Mouse (Mus musculus) lung, embryonic 14.5 days (tissue): ENCODE data around the gene Gm27027. TPM values are rescaled to one million over a fixed set of nuclear protein-coding genes. Genes with fewer than 3 reads are reported as not detected.

Experiments used
- ATAC-seq: fragments of 200-750 bp; cut with Nextera tagmentation; 2 replicates; pipeline ENCODE4 v1.8.0; 2017; ENCODE audit warnings: mild to moderate bottlenecking, moderate TSS enrichment, moderate library complexity; ENCODE audit not compliant: insufficient read depth
- DNase-seq: peaks from one replicate; pipeline ENCODE4 v3.0.0-alpha.2; 2015
- H3K27ac ChIP-seq: fragments of 300-500 bp; sonication (generic); 2 replicates; pipeline ENCODE4 v1.5.1; 2014; ENCODE audit warnings: low read depth, mild to moderate bottlenecking, moderate library complexity
- H3K27me3 ChIP-seq: fragments of 300-500 bp; sonication (generic); 2 replicates; pipeline ENCODE4 v1.6.1; 2014; ENCODE audit warnings: low read length, control low read depth; ENCODE audit not compliant: insufficient read depth
- H3K36me3 ChIP-seq: fragments of 300-500 bp; sonication (generic); 2 replicates; pipeline ENCODE4 v1.6.1; 2014; ENCODE audit warnings: control low read depth; ENCODE audit not compliant: insufficient read depth
- H3K4me1 ChIP-seq: fragments of 300-500 bp; sonication (generic); 2 replicates; pipeline ENCODE4 v1.6.1; 2014; ENCODE audit warnings: antibody characterized with exemption, control low read depth; ENCODE audit not compliant: insufficient read depth
- H3K4me2 ChIP-seq: fragments of 300-500 bp; sonication (generic); 2 replicates; pipeline ENCODE4 v1.6.1; 2014; ENCODE audit warnings: mild to moderate bottlenecking
- H3K4me3 ChIP-seq: fragments of 300-500 bp; sonication (generic); 2 replicates; pipeline ENCODE4 v1.5.1; 2014; ENCODE audit warnings: low read depth, low read length
- H3K9ac ChIP-seq: fragments of 300-500 bp; sonication (generic); 2 replicates; pipeline ENCODE4 v1.6.1; 2014
- H3K9me3 ChIP-seq: fragments of 300-500 bp; sonication (generic); 2 replicates; pipeline ENCODE4 v1.6.1; 2016; ENCODE audit warnings: low read depth, low read length, control low read depth
- CTCF ChIP-seq: IDR thresholded peaks from 2 replicates; pipeline ENCODE4 v1.5.1; 2016; ENCODE audit warnings: antibody characterized with exemption, low read depth
- WGBS: fragments of 180-500 bp; shearing (Covaris S2); extraction: QIAGEN DNeasy Blood & Tissue Kit; methylation state at CpG from one replicate; pipeline ENCODE4 v1.1.7; 2014; 5-methylcytosine and 5-hydroxymethylcytosine counted together
- polyA plus RNA-seq: library from polyadenylated mRNA; unstranded; fragments of >200 nt; fragmentation: Nextera tagmentation; extraction: Ambion mirVana; gene quantifications from 2 replicates; pipeline ENCODE4 v1.2.1, GENCODE M21; 2014

The Gm27027 gene
- polyA plus RNA-seq, 1 experiment from 2014 or later = not detected

DNA sequence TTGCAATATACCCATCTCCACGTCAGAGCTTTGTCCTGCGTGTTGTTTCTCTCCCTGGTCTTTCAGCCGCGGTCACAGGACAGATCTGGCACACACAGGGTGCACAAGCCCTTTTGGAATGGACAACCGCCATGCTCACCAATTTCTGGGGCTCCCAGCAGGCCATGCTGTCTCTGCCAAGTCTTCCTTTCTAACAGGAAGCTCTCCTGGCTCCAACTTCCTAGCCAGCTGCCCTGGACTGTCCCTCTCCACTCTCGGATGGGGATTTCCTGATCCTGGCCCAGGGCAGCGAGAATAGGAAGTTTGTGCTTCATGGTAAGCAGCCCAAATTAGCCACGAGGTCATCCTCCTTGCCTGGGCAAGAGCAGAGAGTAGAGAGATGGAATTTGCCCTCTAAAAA, 34.4 kb downstream of the Gm27027 start:
- no peaks in the 10 kb centered on the region for H3K36me3 ChIP-seq
- WGBS = 69% methylated on average over 8 of the region's 8 CpGs
- DNase-seq = peak; percentile 53
- H3K27me3 ChIP-seq = peaks cover 7% of the 10 kb centered on the region; the same call in 1 of the 2 replicates
- no peak overlapping the region for H3K4me3 ChIP-seq
- no peaks in the 10 kb centered on the region for H3K9me3 ChIP-seq
- ATAC-seq = no peak
- no peak overlapping the region for H3K27ac ChIP-seq
- H3K4me1 ChIP-seq = no peaks in the 10 kb centered on the region
- H3K4me2 ChIP-seq = no peak overlapping the region
- no peak for TF ChIP-seq CTCF
- no peak overlapping the region for H3K9ac ChIP-seq

DNA sequence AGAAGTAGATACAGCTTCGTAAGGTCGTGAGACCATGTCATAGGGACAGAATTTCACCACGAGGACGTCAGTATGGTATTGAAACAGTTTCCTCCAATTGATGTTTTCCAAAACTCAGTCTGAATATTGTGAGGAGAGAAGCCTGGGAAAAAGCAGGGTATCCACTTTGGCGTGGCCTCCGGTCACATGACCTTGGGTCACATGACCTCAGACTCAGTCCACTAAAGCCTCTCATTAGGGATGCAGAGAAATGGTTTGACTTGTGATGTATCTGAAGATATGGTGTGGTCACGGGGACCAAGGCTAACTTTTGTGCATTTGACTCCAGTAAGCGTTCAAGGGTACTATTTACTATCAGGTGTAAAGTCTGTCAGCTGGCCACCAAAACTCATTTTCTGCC, 36.8 kb downstream of the Gm27027 start:
- Histone ChIP-seq H3K4me2 (no peak overlapping the region), H3K9ac (no peak overlapping the region), H3K27ac (no peak overlapping the region), H3K4me1 (no peaks in the 10 kb centered on the region), H3K27me3 (peaks cover 26% of the 10 kb centered on the region), H3K4me3 (no peak overlapping the region), H3K36me3 (no peaks in the 10 kb centered on the region), H3K9me3 (no peaks in the 10 kb centered on the region)
- no peak for TF ChIP-seq CTCF
- DNase-seq = no peak
- no peak for ATAC-seq
- 72% methylated on average over 8 of the region's 8 CpGs for WGBS

DNA sequence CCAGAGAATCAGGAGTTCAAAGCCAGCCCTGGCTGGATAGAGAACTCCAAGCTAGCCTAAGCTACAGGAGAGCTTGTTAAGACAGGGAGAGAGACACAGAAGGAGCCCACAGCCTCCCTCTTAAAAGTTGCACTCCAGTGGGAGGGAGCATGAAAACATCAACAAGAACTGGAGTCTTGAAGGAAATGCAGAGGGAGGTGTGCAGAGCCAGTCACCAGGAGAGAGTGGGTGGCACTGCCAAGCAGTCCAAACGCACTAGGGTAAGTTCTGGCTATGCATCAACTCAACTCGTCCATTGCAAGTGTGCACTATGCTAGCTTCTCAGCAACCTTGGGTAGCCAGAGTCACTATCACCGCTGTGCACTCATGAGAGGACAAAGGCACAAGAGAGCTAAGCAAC, 37.9 kb downstream of the Gm27027 start:
- 68% methylated on average over 3 of the region's 3 CpGs for WGBS
- Histone ChIP-seq H3K27me3 (peaks cover 32% of the 10 kb centered on the region), H3K4me3 (no peak overlapping the region), H3K9me3 (no peaks in the 10 kb centered on the region), H3K9ac (no peak overlapping the region), H3K4me1 (no peaks in the 10 kb centered on the region), H3K27ac (no peak overlapping the region), H3K36me3 (no peaks in the 10 kb centered on the region), H3K4me2 (no peak overlapping the region)
- DNase-seq (no peak), ATAC-seq (no peak)
- TF ChIP-seq CTCF = no peak

DNA sequence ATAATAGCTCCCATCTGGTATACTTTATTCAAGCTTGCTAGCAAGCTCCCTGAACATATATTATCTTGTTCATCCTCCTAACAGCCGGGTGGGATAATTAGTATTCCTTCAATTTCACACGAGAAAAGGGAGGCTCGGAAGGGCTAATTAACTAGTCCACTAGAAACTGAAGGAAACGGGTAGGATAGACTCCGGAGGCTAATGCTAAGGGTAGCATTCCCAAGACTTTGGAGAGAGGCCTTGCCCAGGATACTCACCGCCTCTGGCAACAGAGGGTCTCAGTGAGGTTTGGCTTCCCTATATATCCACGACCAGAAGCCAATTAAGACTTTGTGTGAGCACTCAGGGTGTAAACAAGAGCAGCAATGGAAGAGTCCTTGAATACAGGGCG, 38.4 kb downstream of the Gm27027 start:
- DNase-seq = no peak
- no peak overlapping the region for H3K4me2 ChIP-seq
- no peaks in the 10 kb centered on the region for H3K36me3 ChIP-seq
- H3K9ac ChIP-seq = no peak overlapping the region
- H3K4me3 ChIP-seq = no peak overlapping the region
- no peak overlapping the region for H3K27ac ChIP-seq
- peaks cover 32% of the 10 kb centered on the region for H3K27me3 ChIP-seq
- ATAC-seq = no peak
- TF ChIP-seq CTCF = no peak
- 55% methylated on average over 8 of the region's 8 CpGs for WGBS
- H3K4me1 ChIP-seq = no peaks in the 10 kb centered on the region
- no peaks in the 10 kb centered on the region for H3K9me3 ChIP-seq

DNA sequence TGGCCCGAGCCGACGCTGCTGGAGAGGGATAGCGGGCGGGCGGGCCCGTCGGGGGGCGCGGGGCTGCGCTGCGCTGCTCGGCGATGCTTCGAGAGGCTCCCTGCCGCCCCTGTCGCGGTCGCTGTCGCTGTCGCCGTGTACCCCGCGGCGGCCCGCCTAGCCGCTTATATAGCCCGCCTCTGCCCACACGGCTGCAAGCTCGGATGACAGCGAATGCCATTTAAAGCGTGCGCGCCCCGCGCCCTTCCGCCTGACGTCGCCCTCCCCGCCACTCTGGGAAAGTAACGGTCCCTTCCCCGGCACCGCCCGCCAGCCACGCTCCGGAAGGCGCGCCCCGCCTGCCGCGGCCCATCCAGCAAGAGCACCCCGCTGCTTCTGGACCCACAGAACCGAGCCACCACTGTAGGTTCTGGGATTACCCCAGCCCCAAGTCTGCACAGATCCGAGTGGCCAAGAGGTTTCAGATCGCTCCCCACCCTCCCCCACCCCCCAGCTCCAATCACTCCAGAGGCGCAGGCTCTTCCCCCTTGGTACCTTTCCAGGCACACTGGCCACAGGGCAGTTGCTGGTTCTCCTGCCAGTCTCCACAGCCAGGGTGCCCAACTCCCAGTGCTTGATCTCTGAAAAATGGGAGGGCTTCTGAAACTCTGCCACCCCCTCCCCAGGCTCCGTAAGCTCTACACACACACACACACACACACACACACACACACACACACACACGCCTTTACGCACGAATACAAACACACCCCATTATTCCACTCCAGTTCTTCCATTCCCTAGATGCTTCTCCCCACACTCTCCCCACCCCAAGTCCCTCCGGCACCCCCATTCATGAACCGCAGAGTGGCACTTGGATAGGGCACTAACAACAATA, 39.0 kb downstream of the Gm27027 start, which contains the start of gene Gm13889:
Gene Gm13889 (minus strand): TSS at position 294 of the 877 bp plus-strand sequence.
- H3K9ac ChIP-seq = peak within 1 kb of the TSS; percentile 69
- peak within 1 kb of the TSS; percentile 68 for H3K4me3 ChIP-seq
- ATAC-seq (peak; percentile 86), DNase-seq (peak; percentile 91)
- peaks cover 32% of the 10 kb centered on the region for H3K27me3 ChIP-seq
- no peaks in the 10 kb centered on the region for H3K36me3 ChIP-seq
- H3K27ac ChIP-seq = peak within 1 kb of the TSS; percentile 80
- no peaks in the 10 kb centered on the region for H3K4me1 ChIP-seq
- WGBS = 4% methylated on average over 58 of the region's 62 CpGs
- TF ChIP-seq CTCF = no peak
- no peaks in the 10 kb centered on the region for H3K9me3 ChIP-seq
- H3K4me2 ChIP-seq = peak within 1 kb of the TSS; percentile 82

DNA sequence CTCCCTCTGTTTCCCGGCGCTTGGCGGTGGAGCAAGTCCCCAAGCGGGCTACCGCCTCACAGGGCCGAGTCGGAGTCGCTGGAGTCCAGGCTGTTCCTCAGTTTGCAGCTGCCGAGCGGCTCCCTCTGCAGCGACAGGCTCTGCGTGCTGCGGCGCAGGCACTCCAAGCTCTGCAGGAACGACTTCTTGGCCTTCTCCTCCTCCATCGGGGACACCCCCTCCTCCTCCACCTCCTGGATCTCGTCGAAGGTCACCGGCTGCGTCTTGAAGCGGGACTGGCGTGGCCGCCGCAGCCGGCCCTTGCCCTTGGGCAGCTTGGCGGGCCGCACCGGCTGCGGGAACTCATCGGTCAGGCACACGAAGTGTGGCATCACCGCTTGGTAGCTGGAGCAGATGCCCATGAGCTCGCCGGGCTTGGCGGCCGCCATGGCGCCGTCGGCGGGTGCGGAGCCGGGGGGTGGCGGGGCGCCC, 39.8 kb downstream of the Gm27027 start:
- peaks cover 32% of the 10 kb centered on the region for H3K27me3 ChIP-seq

DNA sequence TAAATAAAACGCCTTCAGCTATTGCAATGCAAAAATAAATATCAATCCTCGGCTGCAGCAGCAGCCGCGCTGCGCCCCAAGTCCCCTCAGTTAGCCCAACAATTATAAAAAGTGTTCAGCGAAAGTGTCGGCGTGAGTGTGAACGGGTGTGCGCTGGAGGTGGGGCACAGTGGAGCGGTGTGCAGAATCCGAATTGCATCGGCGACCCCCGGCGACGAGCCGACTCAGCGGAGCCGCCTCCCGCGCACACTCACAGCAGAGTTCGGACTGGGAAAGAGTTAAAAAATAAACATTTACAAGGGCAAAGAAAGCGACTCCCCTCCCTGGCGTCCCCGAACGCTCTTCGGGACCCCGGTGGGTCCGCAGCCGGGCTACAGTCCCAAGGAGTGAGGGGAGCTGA, 40.3 kb downstream of the Gm27027 start:
- Histone ChIP-seq H3K4me3 (peak overlapping the region; percentile 68), H3K9ac (peak overlapping the region; percentile 69), H3K36me3 (no peaks in the 10 kb centered on the region), H3K4me1 (no peaks in the 10 kb centered on the region), H3K4me2 (peak overlapping the region; percentile 82), H3K27ac (peak overlapping the region; percentile 80), H3K27me3 (peaks cover 32% of the 10 kb centered on the region), H3K9me3 (no peaks in the 10 kb centered on the region)
- DNase-seq (no peak), ATAC-seq (no peak)
- TF ChIP-seq CTCF = no peak
- WGBS = 1% methylated on average over 31 of the region's 31 CpGs

More for the DNA sequence above, 39.8 kb downstream of the Gm27027 start:
- no peaks in the 10 kb centered on the region for H3K4me1 ChIP-seq
- peak overlapping the region; percentile 82 for H3K4me2 ChIP-seq
- peak overlapping the region; percentile 80 for H3K27ac ChIP-seq
- TF ChIP-seq CTCF = no peak
- ATAC-seq (peak; percentile 68), DNase-seq (peak; percentile 80)
- 0% methylated on average over 44 of the region's 44 CpGs for WGBS
- no peaks in the 10 kb centered on the region for H3K36me3 ChIP-seq
- peak overlapping the region; percentile 69 for H3K9ac ChIP-seq
- H3K4me3 ChIP-seq = peak overlapping the region; percentile 68
- no peaks in the 10 kb centered on the region for H3K9me3 ChIP-seq
